Mouse (Mus musculus) hindbrain, embryonic 11.5 days (tissue): ENCODE results near the gene Afm. TPM values are rescaled to one million over a fixed set of nuclear protein-coding genes. Genes with fewer than 3 reads are reported as not detected.

ENCODE experiments used
- polyA plus RNA-seq: library from polyadenylated mRNA; unstranded; fragments of >200 nt; fragmentation: Nextera tagmentation; extraction: Ambion mirVana; gene quantifications from 2 replicates; pipeline ENCODE4 v1.2.1, GENCODE M21; 2014

Afm gene
- polyA plus RNA-seq, 1 experiment from 2014 or later = not detected

Other genes starting within 250 kb of the Afm start
- gene Ankrd17, start 152.4 kb upstream of the Afm start, polyA plus RNA-seq = 30.1 and 39.8 TPM in 2 replicates
- 6.5 and 8.3 TPM in 2 replicates for gene Gm9958, start 151.7 kb upstream of the Afm start, polyA plus RNA-seq
- 0.53 TPM in 1 of 2 replicates, not detected in the other for gene Alb, start 58.0 kb upstream of the Afm start, polyA plus RNA-seq
- gene Afp, start 28.2 kb upstream of the Afm start, polyA plus RNA-seq = 2.8 TPM in 1 of 2 replicates, not detected in the other
- not detected in 2 replicates for gene 5830473C10Rik, start 42.2 kb downstream of the Afm start, polyA plus RNA-seq
- 0.29 and 1.2 TPM in 2 replicates for gene Rassf6, start 121.7 kb downstream of the Afm start, polyA plus RNA-seq
- 0.13 and 0.17 TPM in 2 replicates for gene Cxcl5, start 240.4 kb downstream of the Afm start, polyA plus RNA-seq
- 20.7 and 21.4 TPM in 2 replicates for gene Ppbp, start 249.6 kb downstream of the Afm start, polyA plus RNA-seq